Mouse (Mus musculus) brain, embryonic 18.5 days (tissue): Measurements from ENCODE around the gene Pabpc4.

Source experiments
- DNase-seq: peaks from one replicate; pipeline ENCODE4 v3.0.0-alpha.2; 2012; ENCODE audit warnings: low read depth, low spot score

Gene Pabpc4

GRCm38 (mm10) chr4:123261721-123262401, at the start of gene Pabpc4:
Pabpc4 (plus strand) TSS chr4:123262351.
- DNase-seq, result no peak

GRCm38 (mm10) chr4:123213975-123214374, 48.2 kb upstream of the Pabpc4 start:
- DNase-seq, result no peak

- DNase-seq, result no peak
Measured at GRCm38 (mm10) chr4:123215367-123215766, 46.8 kb upstream of the Pabpc4 start.

GRCm38 (mm10) chr4:123216782-123217181, 45.4 kb upstream of the Pabpc4 start:
- DNase-seq, result no peak

- no peak for DNase-seq
Measured at GRCm38 (mm10) chr4:123219720-123220357, 42.3 kb upstream of the Pabpc4 start.

- no peak for DNase-seq
Measured at GRCm38 (mm10) chr4:123220637-123221036, 41.5 kb upstream of the Pabpc4 start.

GRCm38 (mm10) chr4:123223309-123223708, 38.8 kb upstream of the Pabpc4 start:
- DNase-seq, result no peak

GRCm38 (mm10) chr4:123225718-123226403, 36.3 kb upstream of the Pabpc4 start:
- no peak for DNase-seq

- DNase-seq, result no peak
Measured at GRCm38 (mm10) chr4:123227707-123228106, 34.4 kb upstream of the Pabpc4 start.

GRCm38 (mm10) chr4:123228270-123228669, 33.9 kb upstream of the Pabpc4 start:
- DNase-seq, result no peak

GRCm38 (mm10) chr4:123229166-123229565, 33.0 kb upstream of the Pabpc4 start:
- DNase-seq, result no peak

- no peak for DNase-seq
Measured at GRCm38 (mm10) chr4:123232841-123233240, 29.3 kb upstream of the Pabpc4 start.

GRCm38 (mm10) chr4:123233492-123234084, 28.6 kb upstream of the Pabpc4 start, which contains the start of gene Heyl:
Heyl (plus strand) TSS chr4:123233556.
- DNase-seq, result no peak

- no peak for DNase-seq
Measured at GRCm38 (mm10) chr4:123235835-123236430, 26.2 kb upstream of the Pabpc4 start.

GRCm38 (mm10) chr4:123236431-123237031, 25.6 kb upstream of the Pabpc4 start:
- DNase-seq, result no peak

GRCm38 (mm10) chr4:123237386-123238266, 24.5 kb upstream of the Pabpc4 start:
- DNase-seq, result no peak

GRCm38 (mm10) chr4:123239361-123240203, 22.6 kb upstream of the Pabpc4 start:
- DNase-seq, result no peak

GRCm38 (mm10) chr4:123246221-123246620, 15.9 kb upstream of the Pabpc4 start:
- DNase-seq, result no peak

GRCm38 (mm10) chr4:123246651-123247050, 15.5 kb upstream of the Pabpc4 start:
- DNase-seq, result no peak
